Mouse (Mus musculus): Measurements from ENCODE around the gene Robo1.

- TF ChIP-seq POLR2A (IDR thresholded peaks at IDR 0.05; ENCODE audit: control insufficient read depth, low read depth, low read length): no peak
- no peak for TF ChIP-seq CTCF (IDR thresholded peaks at IDR 0.05; ENCODE audit: control insufficient read depth, insufficient read depth, insufficient replicate concordance, low read depth, low read length)
Observed at GRCm38 (mm10) chr16:72861707-72862277, 553.7 kb downstream of the Robo1 start.
